Mouse (Mus musculus): ENCODE measurements around the gene Ribc2.

GRCm38 (mm10) chr15:85179528-85180180, 47.8 kb downstream of the Ribc2 start:
- TF ChIP-seq POLR2A (IDR thresholded peaks at IDR 0.05; ENCODE audit: low read depth, low read length) (no peak), CTCF (IDR thresholded peaks at IDR 0.05; ENCODE audit: extremely low read depth, insufficient read depth, insufficient read length, insufficient replicate concordance) (no peak)

All from spleen, adult 2 months (tissue).